Mouse (Mus musculus) neural tube, embryonic 14.5 days (tissue): ENCODE results near the gene Bcor. TPM values are rescaled to one million over a fixed set of nuclear protein-coding genes. Genes with fewer than 3 reads are reported as not detected.

Experiments
- ATAC-seq: fragments of 200-750 bp; cut with Nextera tagmentation; 2 replicates; pipeline ENCODE4 v1.8.0; 2017; ENCODE audit warnings: low read depth, mild to moderate bottlenecking, moderate TSS enrichment, moderate library complexity
- H3K27ac ChIP-seq: fragments of 300-500 bp; sonication (generic); 2 replicates; pipeline ENCODE4 v1.5.1; 2014; ENCODE audit warnings: low read depth, mild to moderate bottlenecking, control low read depth, low read length, moderate library complexity, mixed read lengths
- H3K27me3 ChIP-seq: fragments of 300-500 bp; sonication (generic); 2 replicates; pipeline ENCODE4 v1.6.1; 2014; ENCODE audit warnings: low read length; ENCODE audit not compliant: control insufficient read depth, insufficient read depth
- H3K36me3 ChIP-seq: fragments of 300-500 bp; sonication (generic); 2 replicates; pipeline ENCODE4 v1.6.1; 2014; ENCODE audit warnings: low read length, mixed read lengths; ENCODE audit not compliant: control insufficient read depth, insufficient read depth
- H3K4me1 ChIP-seq: fragments of 300-500 bp; sonication (generic); 2 replicates; pipeline ENCODE4 v1.6.1; 2014; ENCODE audit warnings: low read length; ENCODE audit not compliant: control insufficient read depth, insufficient read depth
- H3K4me2 ChIP-seq: fragments of 300-500 bp; sonication (generic); 2 replicates; pipeline ENCODE4 v1.6.1; 2014; ENCODE audit warnings: mild to moderate bottlenecking, low read depth, low read length, control low read depth
- H3K4me3 ChIP-seq: fragments of 300-500 bp; sonication (generic); 2 replicates; pipeline ENCODE4 v1.5.1; 2014; ENCODE audit warnings: low read depth, low read length, control low read depth, mixed read lengths
- H3K9ac ChIP-seq: fragments of 300-500 bp; sonication (generic); replicated peaks from 2 replicates; pipeline ENCODE4 v1.6.1; 2014; ENCODE audit warnings: low read depth, mild to moderate bottlenecking, control low read depth, low read length, mixed read lengths
- H3K9me3 ChIP-seq: fragments of 300-500 bp; sonication (generic); 2 replicates; pipeline ENCODE4 v1.6.1; 2016; ENCODE audit warnings: low read length; ENCODE audit not compliant: control insufficient read depth
- WGBS: fragments of 180-500 bp; shearing (Covaris S2); extraction: QIAGEN DNeasy Blood & Tissue Kit; methylation state at CpG from one replicate; pipeline ENCODE4 v1.1.7; 2014; 5-methylcytosine and 5-hydroxymethylcytosine counted together
- polyA plus RNA-seq: library from polyadenylated mRNA; unstranded; fragments of >200 nt; fragmentation: Nextera tagmentation; extraction: Ambion mirVana; gene quantifications from 2 replicates; pipeline ENCODE4 v1.2.1, GENCODE M21; 2014

The Bcor gene
- polyA plus RNA-seq, 1 experiment from 2014 or later = 17.9 TPM

GRCm38 (mm10) chrX:12153141-12154095 is 6.7 kb downstream of the Bcor start:
- Histone ChIP-seq H3K4me2 (no peak overlapping the region), H3K4me3 (no peak overlapping the region), H3K9me3 (no peaks in the 10 kb centered on the region), H3K9ac (no peak overlapping the region), H3K27me3 (peaks cover 5% of the 10 kb centered on the region), H3K36me3 (no peaks in the 10 kb centered on the region), H3K27ac (no peak overlapping the region), H3K4me1 (peaks cover 3% of the 10 kb centered on the region; the same call in 1 of the 2 replicates)
- no peak for ATAC-seq
- 16% methylated on average over 31 of the region's 31 CpGs for WGBS

- H3K4me1 ChIP-seq = peaks cover 3% of the 10 kb centered on the region; the same call in 1 of the 2 replicates
- peak; percentile 6; the same call in 1 of the 2 replicates for ATAC-seq
- H3K27me3 ChIP-seq = peaks cover 5% of the 10 kb centered on the region
- WGBS = 11% methylated on average over 36 of the region's 42 CpGs
- no peaks in the 10 kb centered on the region for H3K36me3 ChIP-seq
- H3K9me3 ChIP-seq = no peaks in the 10 kb centered on the region
- no peak overlapping the region for H3K9ac ChIP-seq
- peak overlapping the region; percentile 8; the same call in 1 of the 2 replicates for H3K27ac ChIP-seq
- 0 out of 2 replicates have a peak overlapping the region, but pooled peaks have one; percentile 12 for H3K4me3 ChIP-seq
- H3K4me2 ChIP-seq = peak overlapping the region; percentile 44
Observed at GRCm38 (mm10) chrX:12151996-12152904, 7.9 kb downstream of the Bcor start.

GRCm38 (mm10) chrX:12151269-12151995 is 8.7 kb downstream of the Bcor start:
- H3K27ac ChIP-seq = peak overlapping the region; percentile 28; the same call in 1 of the 2 replicates
- peak overlapping the region; percentile 12; the same call in 1 of the 2 replicates for H3K4me3 ChIP-seq
- peaks cover 5% of the 10 kb centered on the region for H3K27me3 ChIP-seq
- H3K36me3 ChIP-seq = no peaks in the 10 kb centered on the region
- ATAC-seq = peak; percentile 59; the same call in 1 of the 2 replicates
- peak overlapping the region; percentile 44 for H3K4me2 ChIP-seq
- no peak overlapping the region for H3K9ac ChIP-seq
- WGBS = 4% methylated on average over 43 of the region's 43 CpGs
- H3K9me3 ChIP-seq = no peaks in the 10 kb centered on the region
- H3K4me1 ChIP-seq = peaks cover 3% of the 10 kb centered on the region; the same call in 1 of the 2 replicates

- ATAC-seq = no peak
- Histone ChIP-seq H3K4me2 (no peak overlapping the region), H3K27ac (no peak overlapping the region), H3K36me3 (no peaks in the 10 kb centered on the region), H3K4me1 (peaks cover 3% of the 10 kb centered on the region; the same call in 1 of the 2 replicates), H3K9me3 (no peaks in the 10 kb centered on the region), H3K4me3 (no peak overlapping the region), H3K27me3 (peaks cover under 1% of the 10 kb centered on the region), H3K9ac (no peak overlapping the region)
- WGBS = 16% methylated on average over 6 of the region's 7 CpGs
Observed at GRCm38 (mm10) chrX:12150425-12150824, 9.7 kb downstream of the Bcor start.

- WGBS = 66% methylated on average over 2 of the region's 2 CpGs
- Histone ChIP-seq H3K9ac (no peak overlapping the region), H3K4me2 (no peak overlapping the region), H3K36me3 (no peaks in the 10 kb centered on the region), H3K4me3 (no peak overlapping the region), H3K27me3 (no peaks in the 10 kb centered on the region; the same call in 1 of the 2 replicates), H3K27ac (no peak overlapping the region), H3K4me1 (no peaks in the 10 kb centered on the region), H3K9me3 (no peaks in the 10 kb centered on the region)
- no peak for ATAC-seq
Observed at GRCm38 (mm10) chrX:12146263-12146662, 13.9 kb downstream of the Bcor start.

- no peak overlapping the region for H3K9ac ChIP-seq
- ATAC-seq = no peak
- H3K4me1 ChIP-seq = no peaks in the 10 kb centered on the region
- H3K27me3 ChIP-seq = no peaks in the 10 kb centered on the region
- 56% methylated on average over 5 of the region's 5 CpGs for WGBS
- no peaks in the 10 kb centered on the region for H3K9me3 ChIP-seq
- H3K4me3 ChIP-seq = no peak overlapping the region
- no peak overlapping the region for H3K27ac ChIP-seq
- no peaks in the 10 kb centered on the region for H3K36me3 ChIP-seq
- no peak overlapping the region for H3K4me2 ChIP-seq
Observed at GRCm38 (mm10) chrX:12142832-12143231, 17.3 kb downstream of the Bcor start.

GRCm38 (mm10) chrX:12140086-12140740 is 19.9 kb downstream of the Bcor start:
- Histone ChIP-seq H3K4me3 (peak overlapping the region; percentile 16; the same call in 1 of the 2 replicates), H3K27me3 (peaks cover 7% of the 10 kb centered on the region; the same call in 1 of the 2 replicates), H3K4me1 (no peaks in the 10 kb centered on the region; the same call in 1 of the 2 replicates), H3K9me3 (no peaks in the 10 kb centered on the region), H3K9ac (peak overlapping the region; percentile 22), H3K36me3 (no peaks in the 10 kb centered on the region), H3K27ac (no peak overlapping the region), H3K4me2 (peak overlapping the region; percentile 37)
- 2% methylated on average over 35 of the region's 51 CpGs for WGBS
- no peak for ATAC-seq

GRCm38 (mm10) chrX:12138266-12138665 is 21.9 kb downstream of the Bcor start:
- Histone ChIP-seq H3K36me3 (no peaks in the 10 kb centered on the region), H3K4me1 (no peaks in the 10 kb centered on the region; the same call in 1 of the 2 replicates), H3K4me3 (no peak overlapping the region), H3K27ac (no peak overlapping the region), H3K9me3 (no peaks in the 10 kb centered on the region), H3K9ac (no peak overlapping the region), H3K27me3 (peaks cover 7% of the 10 kb centered on the region; the same call in 1 of the 2 replicates), H3K4me2 (no peak overlapping the region)
- WGBS = 19% methylated on average over 7 of the region's 7 CpGs
- no peak for ATAC-seq
